In genomic region chr3:51788591-51789339, GRCm38 (mm10) we compare ENCODE assay signal across 8 mouse cellular contexts.
DNase-seq lines count a peak whose midpoint lies in the region; ATAC-seq lines count a peak whose summit lies in the region.

No protein-coding gene starts in this region.

- peaks cover 17% of the 10 kb centered on the region for H3K4me1 ChIP-seq in intestine, embryonic 16.5 days (ENCODE audit: control insufficient read depth, insufficient read depth, low read length)
- H3K4me1 ChIP-seq in limb, embryonic 10.5 days = peaks cover 41% of the 10 kb centered on the region

- peak; percentile 47 for DNase-seq in adrenal gland, adult 8-10 months
- DNase-seq in embryo, embryonic 9.5 days (ENCODE audit: extremely low spot score) = peak; percentile 92
- peak; percentile 95 for DNase-seq in heart, adult 11 months
- peak; percentile 79 for DNase-seq in limb, embryonic 10.5 days (ENCODE audit: low spot score)
- peak; percentile 95 for DNase-seq in mesoderm, embryonic 11.5 days (ENCODE audit: low read depth, low spot score)
- peak; percentile 68 for DNase-seq in right cerebral cortex, postnatal 14 days
- DNase-seq in c-Kit-positive CD71-positive TER-119-positive erythroid progenitor cells, embryonic 14.5 days (ENCODE audit: low spot score) = no peak

- no peaks in the 10 kb centered on the region for H3K36me3 ChIP-seq in intestine, embryonic 16.5 days (ENCODE audit: control insufficient read depth, insufficient read depth, low read length)
- H3K36me3 ChIP-seq in limb, embryonic 10.5 days = no peaks in the 10 kb centered on the region

- H3K4me2 ChIP-seq in intestine, embryonic 16.5 days (ENCODE audit: low read depth, low read length) = peak overlapping the region; percentile 28

- peak; percentile 73 for ATAC-seq in intestine, embryonic 16.5 days

- H3K9ac ChIP-seq in intestine, embryonic 16.5 days (ENCODE audit: low read depth, low read length) = peak overlapping the region; percentile 35; the same call in 1 of the 2 replicates

- peak overlapping the region; percentile 17 for H3K4me3 ChIP-seq in intestine, embryonic 16.5 days (ENCODE audit: low read length)
- H3K4me3 ChIP-seq in limb, embryonic 10.5 days = peak overlapping the region; percentile 44

- no peaks in the 10 kb centered on the region for H3K27me3 ChIP-seq in intestine, embryonic 16.5 days (replicated peaks; ENCODE audit: control insufficient read depth, insufficient read depth, low read length)
- H3K27me3 ChIP-seq in limb, embryonic 10.5 days (ENCODE audit: low read depth, poor library complexity, severe bottlenecking) = no peaks in the 10 kb centered on the region

- H3K27ac ChIP-seq in intestine, embryonic 16.5 days (ENCODE audit: low read length) = peak overlapping the region; percentile 57
- H3K27ac ChIP-seq in limb, embryonic 10.5 days = peak overlapping the region; percentile 85

- H3K9me3 ChIP-seq in intestine, embryonic 16.5 days (ENCODE audit: control insufficient read depth, low read length) = no peaks in the 10 kb centered on the region
- no peaks in the 10 kb centered on the region for H3K9me3 ChIP-seq in limb, embryonic 10.5 days (replicated peaks)

- WGBS in intestine, embryonic 16.5 days = 3% methylated on average over 17 of the region's 17 CpGs
- 2% methylated on average over 17 of the region's 17 CpGs for WGBS in limb, embryonic 10.5 days
